ENCODE assay signal across 14 mouse cellular contexts in the genomic region with DNA sequence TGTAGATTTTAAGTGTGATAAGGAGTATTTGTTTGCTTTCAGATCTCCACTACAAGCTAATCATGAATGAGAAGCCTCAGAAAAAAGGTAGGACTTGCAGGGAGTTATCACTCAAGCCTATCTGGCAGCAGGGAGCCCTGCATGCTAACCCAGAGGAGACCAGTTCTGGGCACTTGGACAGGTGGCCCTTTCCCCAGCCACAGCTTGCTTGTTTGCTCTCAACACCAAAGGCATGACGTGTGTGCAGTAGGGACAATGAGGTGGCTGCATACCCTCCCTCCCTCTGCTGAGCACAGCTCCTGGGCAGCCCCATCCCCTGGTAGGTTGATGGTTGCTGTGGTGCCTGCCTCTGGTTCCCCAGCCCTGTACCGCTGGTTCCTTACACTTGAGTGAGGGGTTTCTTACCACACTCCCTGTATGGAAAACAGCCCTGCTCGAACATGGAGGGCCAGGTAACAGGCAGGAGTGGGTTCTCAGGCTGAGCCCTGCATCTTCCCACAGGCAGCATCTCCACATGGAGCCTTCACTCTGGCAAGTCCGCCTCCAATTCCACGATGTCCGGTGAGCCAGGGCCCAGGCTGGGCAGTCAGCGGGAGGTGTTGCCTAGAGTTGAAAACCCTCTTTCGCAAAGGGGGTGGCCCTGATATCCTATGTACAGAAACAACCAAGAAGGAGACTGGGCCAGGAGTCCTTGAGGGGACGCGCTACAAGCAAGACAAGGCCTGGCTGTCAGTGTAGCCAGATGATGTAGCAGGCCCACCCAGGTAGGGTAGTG. TPM values are rescaled to one million over a fixed set of nuclear protein-coding genes. Genes with fewer than 3 reads are reported as not detected.
DNase-seq lines count a peak whose midpoint lies in the region; ATAC-seq and TF ChIP-seq lines count a peak whose summit lies in the region.
"Had no signal": no experiment of that assay in that cellular context is flagged by ENCODE, and none has a peak within 500 bp of the region (broad histone marks: within the 10 kb centered on the region; RNA-seq: fewer than 3 reads in every experiment).

No protein-coding gene starts in this region.

- no peak for DNase-seq in forebrain, embryonic 11.5 days (ENCODE audit: low spot score)
- peak; percentile 72 for DNase-seq in cerebellum, adult 9-10 months
- no peak for DNase-seq in lung, adult 2 months
- DNase-seq: adrenal gland, postnatal 25 days; kidney, postnatal 10 days; lung, postnatal 36 days; right cerebral cortex, postnatal 14 days; thymus, adult 2 months had no signal

- no peaks in the 10 kb centered on the region for H3K27me3 ChIP-seq in forebrain, embryonic 15.5 days
- no peaks in the 10 kb centered on the region for H3K27me3 ChIP-seq in forebrain, embryonic 11.5 days (ENCODE audit: control insufficient read depth, insufficient read depth, low read length)
- peaks cover 10% of the 10 kb centered on the region for H3K27me3 ChIP-seq in megakaryocyte, embryonic 14.5 days (replicated peaks)
- H3K27me3 ChIP-seq in embryonic facial prominence, embryonic 13.5 days: no peaks in the 10 kb centered on the region

- peaks cover 31% of the 10 kb centered on the region for H3K36me3 ChIP-seq in forebrain, embryonic 15.5 days
- H3K36me3 ChIP-seq in forebrain, embryonic 11.5 days (ENCODE audit: control insufficient read depth, insufficient read depth, low read length): peaks cover 2% of the 10 kb centered on the region
- H3K36me3 ChIP-seq in megakaryocyte, embryonic 14.5 days (replicated peaks; ENCODE audit: low read length): peaks cover 73% of the 10 kb centered on the region
- peaks cover 60% of the 10 kb centered on the region for H3K36me3 ChIP-seq in embryonic facial prominence, embryonic 13.5 days

- H3K4me3 ChIP-seq in forebrain, embryonic 15.5 days: no peak overlapping the region
- no peak overlapping the region for H3K4me3 ChIP-seq in forebrain, embryonic 11.5 days (ENCODE audit: low read depth, low read length)
- peak overlapping the region; percentile 24 for H3K4me3 ChIP-seq in megakaryocyte, embryonic 14.5 days (replicated peaks)
- no peak overlapping the region for H3K4me3 ChIP-seq in embryonic facial prominence, embryonic 13.5 days
- no peak overlapping the region for H3K4me3 ChIP-seq in lung, adult 2 months (replicated peaks; ENCODE audit: extremely low read depth, low read depth, low read length)

- H3K4me2 ChIP-seq in forebrain, embryonic 15.5 days (replicated peaks): no peak overlapping the region
- H3K4me2 ChIP-seq in forebrain, embryonic 11.5 days (ENCODE audit: low read depth, low read length, severe bottlenecking): no peak overlapping the region
- peak overlapping the region; percentile 85 for H3K4me2 ChIP-seq in embryonic facial prominence, embryonic 13.5 days

- WGBS in forebrain, embryonic 15.5 days: 81% methylated on average over 10 of the region's 10 CpGs
- 79% methylated on average over 10 of the region's 10 CpGs for WGBS in forebrain, embryonic 11.5 days
- 90% methylated on average over 10 of the region's 10 CpGs for WGBS in embryonic facial prominence, embryonic 13.5 days
- WGBS in lung, adult 2 months: 85% methylated on average over 10 of the region's 10 CpGs

- no peak for TF ChIP-seq POLR2A in lung, adult 2 months (IDR thresholded peaks at IDR 0.05; ENCODE audit: borderline replicate concordance, extremely low read depth, low read depth, low read length)

- H3K9ac ChIP-seq in forebrain, embryonic 15.5 days (replicated peaks): peak overlapping the region; percentile 69; the same call in 1 of the 2 replicates
- H3K9ac ChIP-seq in forebrain, embryonic 11.5 days (ENCODE audit: low read length): no peak overlapping the region
- no peak overlapping the region for H3K9ac ChIP-seq in embryonic facial prominence, embryonic 13.5 days

- H3K9me3 ChIP-seq in forebrain, embryonic 15.5 days: no peaks in the 10 kb centered on the region
- H3K9me3 ChIP-seq in forebrain, embryonic 11.5 days (ENCODE audit: control insufficient read depth, low read length): no peaks in the 10 kb centered on the region
- no peaks in the 10 kb centered on the region for H3K9me3 ChIP-seq in megakaryocyte, embryonic 14.5 days
- no peaks in the 10 kb centered on the region for H3K9me3 ChIP-seq in embryonic facial prominence, embryonic 13.5 days

- H3K27ac ChIP-seq in forebrain, embryonic 15.5 days (replicated peaks): no peak overlapping the region
- H3K27ac ChIP-seq in forebrain, embryonic 11.5 days (ENCODE audit: low read depth, low read length): no peak overlapping the region
- H3K27ac ChIP-seq in embryonic facial prominence, embryonic 13.5 days: no peak overlapping the region
- H3K27ac ChIP-seq: liver, embryonic 14.5 days had no signal

- no peak for TF ChIP-seq CTCF in lung, adult 2 months (IDR thresholded peaks at IDR 0.05; ENCODE audit: insufficient read depth, low read length)

- ATAC-seq in forebrain, embryonic 15.5 days (replicated peaks): no peak
- no peak for ATAC-seq in forebrain, embryonic 11.5 days (replicated peaks; ENCODE audit: low FRiP score)
- no peak for ATAC-seq in megakaryocyte, adult 5-6 weeks (ENCODE audit: poor library complexity, severe bottlenecking)
- ATAC-seq in embryonic facial prominence, embryonic 13.5 days (ENCODE audit: insufficient number of reproducible peaks, insufficient read depth, low FRiP score, low TSS enrichment, low read depth): no peak

- peaks cover 11% of the 10 kb centered on the region for H3K4me1 ChIP-seq in forebrain, embryonic 15.5 days
- H3K4me1 ChIP-seq in forebrain, embryonic 11.5 days (replicated peaks; ENCODE audit: control insufficient read depth, insufficient read depth, low read length): peaks cover 9% of the 10 kb centered on the region
- H3K4me1 ChIP-seq in megakaryocyte, embryonic 14.5 days: peaks cover 18% of the 10 kb centered on the region
- peaks cover 15% of the 10 kb centered on the region for H3K4me1 ChIP-seq in embryonic facial prominence, embryonic 13.5 days
- peaks cover 5% of the 10 kb centered on the region for H3K4me1 ChIP-seq in lung, adult 2 months (ENCODE audit: control insufficient read depth, insufficient read depth, low read length)

RNA-seq across cellular contexts. Expression of gene Ccdc74a, which starts 1.5 kb away (rescaled TPM):
- polyA plus RNA-seq in forebrain, embryonic 15.5 days (2015; fragmentation: Nextera tagmentation; extraction: Ambion mirVana): 6.6 and 8.3 TPM in 2 replicates
- 5.3 and 7.9 TPM in 2 replicates for polyA plus RNA-seq in forebrain, embryonic 11.5 days (2014; fragmentation: Nextera tagmentation; extraction: Ambion mirVana)
- polyA plus RNA-seq in megakaryocyte, embryonic 14.5 days (2012; ENCODE audit: insufficient read depth, low replicate concordance): not detected in 2 replicates
- total RNA-seq in megakaryocyte, adult 5-6 weeks (2015): 0.36 TPM in 1 of 2 replicates, not detected in the other
- not detected in 2 replicates for total RNA-seq in megakaryocyte, adult 5-6 weeks (2017)
- 8.7 and 10.4 TPM in 2 replicates for polyA plus RNA-seq in embryonic facial prominence, embryonic 13.5 days (2015; fragmentation: Nextera tagmentation; extraction: Ambion mirVana)
- polyA plus RNA-seq in lung, adult 2 months (2012; rRNA removed): 4.9 and 7.0 TPM in 2 replicates
- total RNA-seq: granulocyte monocyte progenitor cell, adult 5-6 weeks had no signal

RNA-seq across cellular contexts. Expression of gene Smpd4, which starts 28.6 kb away (rescaled TPM):
- polyA plus RNA-seq in forebrain, embryonic 15.5 days (2015; fragmentation: Nextera tagmentation; extraction: Ambion mirVana): 30.6 and 32.7 TPM in 2 replicates
- 61.1 and 69.1 TPM in 2 replicates for polyA plus RNA-seq in forebrain, embryonic 11.5 days (2014; fragmentation: Nextera tagmentation; extraction: Ambion mirVana)
- polyA plus RNA-seq in megakaryocyte, embryonic 14.5 days (2012; ENCODE audit: insufficient read depth, low replicate concordance): 0.83 and 9.1 TPM in 2 replicates
- 35.2 and 35.7 TPM in 2 replicates for total RNA-seq in megakaryocyte, adult 5-6 weeks (2015)
- total RNA-seq in megakaryocyte, adult 5-6 weeks (2017): 27.0 and 31.0 TPM in 2 replicates
- polyA plus RNA-seq in embryonic facial prominence, embryonic 13.5 days (2015; fragmentation: Nextera tagmentation; extraction: Ambion mirVana): 39.0 and 39.8 TPM in 2 replicates
- 50.4 and 62.5 TPM in 2 replicates for polyA plus RNA-seq in lung, adult 2 months (2012; rRNA removed)
